Mouse (Mus musculus) MN1 (cell line): ENCODE data around the gene Elovl6.

Experiments
- DNase-seq: peaks from one replicate; pipeline ENCODE4 v3.0.0-alpha.2; 2016; ENCODE audit warnings: low spot score

The Elovl6 gene

DNA sequence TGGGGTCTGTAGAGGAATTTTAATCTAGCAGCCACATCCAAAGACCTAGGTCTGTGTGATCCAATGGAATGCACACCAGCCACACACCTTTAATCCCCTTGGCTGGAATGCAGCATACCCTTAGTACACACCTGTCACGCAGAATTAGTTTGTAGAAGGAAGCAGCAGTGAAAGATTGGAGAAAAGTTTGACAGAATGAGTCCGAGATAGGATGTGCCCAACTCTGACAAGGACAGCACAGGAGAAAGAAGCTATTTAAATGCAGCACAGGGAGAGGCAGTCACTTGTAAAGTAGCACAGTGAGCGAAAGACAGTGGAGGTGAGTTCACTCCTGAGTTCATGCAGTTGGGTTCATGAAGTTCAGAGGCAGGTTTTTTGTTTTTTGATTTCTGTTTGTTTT, 11.2 kb downstream of the Elovl6 start:
- no peak for DNase-seq

DNA sequence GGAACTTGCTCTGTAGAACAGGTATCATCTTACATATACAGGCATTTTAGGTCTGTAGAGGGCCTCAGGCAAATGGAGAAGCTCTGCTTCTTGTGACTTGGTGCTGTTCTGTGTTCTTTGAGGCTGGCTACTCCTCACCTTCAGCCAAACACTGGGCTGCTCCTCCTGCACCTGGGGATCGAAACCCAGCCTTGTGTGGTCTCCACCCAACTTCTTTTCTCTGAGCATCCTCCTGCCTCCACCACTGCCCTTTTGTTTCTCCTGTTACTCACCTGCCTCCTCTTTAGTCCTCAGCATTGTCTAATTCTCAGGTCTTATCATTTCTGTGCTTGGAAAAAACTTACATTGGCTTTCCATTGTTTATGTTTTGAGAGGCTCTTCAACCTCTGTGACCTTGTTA, 12.1 kb downstream of the Elovl6 start:
- DNase-seq: no peak

DNA sequence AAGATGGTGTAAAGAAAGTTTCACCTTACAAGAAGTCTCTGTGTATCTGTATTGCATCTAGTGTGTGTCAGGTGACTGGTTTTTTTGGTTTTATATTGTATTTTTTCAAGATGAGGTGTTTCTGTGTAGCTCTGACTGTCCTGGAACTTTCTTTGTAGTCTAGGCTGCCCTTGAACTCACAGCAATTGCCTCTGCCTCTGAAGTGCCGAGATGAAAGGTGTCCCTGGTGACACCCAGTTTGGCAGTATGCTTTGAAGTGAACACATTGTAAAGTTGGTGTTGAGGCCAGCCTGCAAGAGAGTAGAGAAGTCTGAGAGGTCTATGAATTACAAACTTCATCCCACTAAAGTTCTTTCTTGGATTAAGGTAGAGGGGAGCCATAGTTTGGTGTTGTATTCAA, 13.1 kb downstream of the Elovl6 start:
- DNase-seq: no peak

DNA sequence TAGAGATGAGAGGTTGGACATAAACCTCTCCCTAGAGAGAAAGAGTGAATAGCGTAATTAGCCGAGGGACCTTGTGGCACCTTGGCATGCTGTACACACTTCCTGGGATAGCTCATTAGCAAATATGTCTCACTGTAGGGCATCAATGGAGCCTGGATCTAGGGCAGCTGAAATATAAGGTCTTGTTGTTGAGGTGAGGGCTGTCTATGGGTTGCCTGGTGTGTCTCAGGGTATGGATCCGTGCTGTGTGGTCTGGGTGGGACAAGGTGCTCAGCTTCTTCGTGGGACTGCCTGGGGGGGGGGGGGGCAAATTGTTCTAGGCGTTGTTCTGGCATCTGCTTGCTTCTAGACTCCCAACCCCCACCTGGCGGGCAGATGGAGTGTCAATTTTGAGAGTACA, 13.6 kb downstream of the Elovl6 start:
- DNase-seq: peak; percentile 35

DNA sequence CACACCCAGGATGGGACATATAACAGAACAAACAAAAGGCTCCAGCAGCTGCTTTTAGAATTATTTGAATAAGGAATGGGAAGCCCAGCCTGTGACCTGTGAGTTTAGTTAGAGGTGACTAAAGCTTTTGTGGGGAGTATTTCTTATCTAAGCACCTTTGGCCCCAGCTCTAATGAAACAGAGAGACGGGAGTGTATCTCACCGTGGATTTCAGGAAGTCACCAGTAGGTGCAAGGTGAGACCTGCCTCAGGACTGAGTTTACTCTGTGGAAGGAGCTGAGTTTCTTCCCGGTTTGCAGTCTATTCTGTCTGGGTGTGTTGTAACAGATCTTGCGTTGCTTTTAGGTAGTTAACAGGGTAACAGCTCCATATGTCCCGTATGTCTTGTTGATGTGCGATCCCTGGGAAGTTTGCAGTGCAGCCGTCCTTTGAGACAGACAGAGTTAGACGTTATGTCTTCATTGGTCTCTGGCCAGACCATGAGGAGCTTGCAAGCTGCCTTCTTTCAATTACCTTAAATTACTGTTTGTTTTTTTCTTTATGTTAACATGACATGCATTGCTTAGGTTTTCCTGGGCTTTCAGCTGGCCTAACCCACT, 15.8 kb downstream of the Elovl6 start:
- no peak for DNase-seq

DNA sequence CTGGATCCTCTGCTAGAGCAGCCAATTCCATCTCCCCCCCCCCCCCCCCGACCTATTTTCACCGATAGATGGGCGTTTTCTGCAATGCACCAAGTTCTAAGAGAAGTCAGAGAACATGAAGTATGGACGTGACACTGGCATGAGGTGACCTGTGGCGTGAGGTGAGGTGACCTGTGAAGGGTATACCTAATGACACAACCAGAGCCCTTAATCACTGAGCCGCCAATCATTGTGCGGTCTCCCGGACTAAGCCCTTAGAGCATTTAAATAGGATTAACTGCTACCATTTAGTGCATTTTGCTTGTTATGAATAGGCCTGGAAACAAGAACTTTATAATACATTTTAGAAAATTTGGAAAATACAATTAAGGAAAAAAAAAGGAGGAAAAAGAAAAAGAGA, 16.6 kb downstream of the Elovl6 start:
- DNase-seq: no peak

DNA sequence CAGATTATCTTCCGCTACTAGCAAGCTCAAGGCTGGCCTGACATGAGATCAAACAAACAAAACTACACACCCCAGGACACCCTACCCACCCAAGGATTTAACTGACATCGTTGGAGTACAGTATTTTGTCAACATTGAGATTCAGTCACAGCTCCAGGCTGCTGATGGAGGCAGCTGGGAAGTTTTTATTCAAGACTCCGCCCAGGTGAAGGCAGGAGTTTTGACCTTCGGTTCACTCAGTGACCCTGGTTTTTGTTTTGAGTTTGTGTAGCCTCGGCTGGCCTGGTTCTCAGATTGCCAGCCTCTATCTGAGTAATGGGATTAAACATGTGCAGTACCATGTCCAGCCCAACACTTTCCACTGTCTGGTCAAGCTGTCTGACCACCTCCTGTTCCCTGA, 17.4 kb downstream of the Elovl6 start:
- DNase-seq: no peak

DNA sequence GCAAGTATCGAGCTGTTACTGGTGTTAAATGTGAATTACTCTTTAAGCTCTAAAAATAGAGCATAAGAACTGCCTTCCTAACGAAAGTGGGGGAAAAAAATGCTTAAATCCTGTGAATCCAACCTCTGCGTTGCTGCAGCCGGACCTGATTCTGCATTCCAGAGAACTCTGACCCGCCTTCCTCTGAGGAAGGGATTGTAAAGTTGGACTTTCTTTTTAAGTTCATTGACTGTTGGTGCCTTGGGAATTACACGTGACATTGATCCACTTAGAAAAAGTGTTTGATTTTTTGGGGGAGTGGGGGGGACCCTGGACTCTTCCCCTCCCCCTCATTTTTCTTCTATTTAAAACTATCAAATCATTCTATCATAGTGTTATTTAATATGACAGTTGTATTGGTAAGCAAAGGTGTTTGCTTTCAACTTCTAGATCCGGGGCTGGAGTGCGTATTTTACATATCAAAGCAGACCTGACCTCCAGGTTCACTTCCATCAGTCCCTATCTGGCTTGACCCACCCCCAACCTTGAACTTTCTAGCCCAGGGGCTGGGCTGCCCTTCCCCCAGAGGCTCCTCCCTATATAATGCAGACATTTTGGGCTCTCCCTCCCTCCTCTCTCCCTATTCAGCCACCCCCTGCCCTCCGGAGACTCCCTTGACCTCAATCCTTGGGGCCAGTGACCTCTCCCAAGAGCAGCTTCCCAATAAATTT, 19.6 kb downstream of the Elovl6 start:
- DNase-seq: no peak

DNA sequence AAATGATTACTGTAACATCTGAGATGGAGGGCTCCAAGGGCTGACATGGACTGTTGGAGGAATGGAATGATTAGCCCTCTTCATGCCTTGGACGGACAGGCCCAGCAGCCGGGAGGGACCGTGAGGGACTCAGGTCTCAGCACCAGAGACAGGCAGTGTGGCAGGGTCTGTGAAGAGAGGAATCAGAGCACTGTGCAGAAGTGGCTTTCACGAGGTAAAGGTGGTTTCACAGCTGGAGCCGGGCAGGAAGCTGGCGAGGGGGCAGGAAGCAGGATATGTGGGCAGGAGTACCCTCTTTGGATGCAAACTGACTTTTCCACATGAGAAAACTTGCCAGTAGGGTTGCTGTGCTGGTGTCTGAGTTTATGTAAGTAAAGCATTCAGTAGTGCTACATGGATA, 20.2 kb downstream of the Elovl6 start:
- no peak for DNase-seq

DNA sequence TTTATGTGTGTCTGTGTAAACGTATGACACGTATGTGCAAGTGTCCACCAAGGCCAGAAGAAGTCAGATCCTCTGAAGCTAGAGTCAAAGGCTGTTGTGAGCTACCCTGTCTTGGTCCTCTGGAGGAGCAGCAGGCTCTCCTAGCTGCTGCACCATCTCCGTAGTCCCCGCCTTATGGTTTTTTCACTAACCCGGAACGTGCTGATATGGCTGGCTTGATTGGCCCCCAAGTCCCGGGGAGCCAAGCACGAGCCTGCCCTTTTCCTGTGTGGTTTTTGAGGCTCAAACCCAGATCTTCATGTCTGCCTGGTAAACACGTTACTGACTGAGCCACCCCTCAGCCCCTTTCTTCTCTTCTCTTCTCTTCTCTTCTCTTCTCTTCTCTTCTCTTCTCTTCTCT, 21.0 kb downstream of the Elovl6 start:
- DNase-seq: no peak

DNA sequence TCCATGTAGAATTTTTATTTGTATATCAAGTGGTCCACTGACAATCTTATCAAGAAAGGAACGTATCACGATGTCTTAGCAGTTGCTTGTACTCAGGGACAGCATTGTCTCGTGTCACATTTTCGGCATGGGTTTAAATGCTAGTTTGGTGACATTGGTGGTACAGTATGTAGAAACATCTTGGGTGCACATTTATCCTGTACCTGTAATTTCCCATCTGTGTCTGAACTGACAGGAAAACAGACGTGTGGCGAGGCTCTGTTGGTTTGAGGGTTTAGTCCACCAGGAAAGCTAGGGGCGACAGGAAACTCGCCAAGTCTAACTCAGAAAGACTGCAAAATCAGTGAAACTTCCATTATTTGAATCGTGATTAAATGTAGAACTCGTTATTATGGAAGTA, 21.5 kb downstream of the Elovl6 start:
- no peak for DNase-seq

DNA sequence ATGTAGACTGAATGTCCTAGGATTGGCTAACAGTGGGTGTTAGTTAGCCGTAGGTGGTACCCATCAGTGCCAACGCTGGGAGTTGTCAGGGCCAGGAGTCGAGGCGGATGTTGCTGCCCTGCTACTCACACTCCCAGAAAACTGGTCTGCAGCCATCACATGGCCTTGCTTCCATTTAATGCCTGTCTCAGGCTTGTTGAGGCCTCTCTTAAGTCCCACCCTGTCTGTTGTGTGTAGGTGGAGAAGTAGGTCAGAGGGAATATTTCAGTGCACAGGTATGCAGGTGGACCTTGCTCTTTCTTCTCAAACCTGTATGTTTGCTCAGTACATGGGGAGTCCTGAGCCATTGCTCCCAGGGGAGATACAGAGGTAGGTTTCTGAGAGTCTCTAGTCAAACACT, 22.3 kb downstream of the Elovl6 start:
- DNase-seq: no peak

DNA sequence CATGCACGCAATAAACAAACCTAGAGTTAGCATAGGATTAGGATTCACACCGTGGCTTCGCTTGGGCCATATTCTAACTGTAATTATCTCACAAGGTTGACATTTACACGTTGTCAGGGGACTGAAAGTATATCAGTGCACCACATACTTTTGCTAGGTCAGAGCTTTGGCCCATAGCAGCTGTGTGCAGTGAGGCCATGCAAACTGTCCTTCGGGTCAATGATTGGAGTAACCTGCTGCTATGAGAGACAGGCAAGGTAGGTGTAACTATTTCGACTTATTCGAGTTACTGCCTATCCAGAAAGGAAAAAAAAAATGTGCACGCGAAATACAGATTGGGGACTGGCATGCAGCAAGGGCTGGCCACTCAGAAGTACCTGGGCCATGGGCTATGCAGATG, 24.9 kb downstream of the Elovl6 start:
- DNase-seq: no peak

DNA sequence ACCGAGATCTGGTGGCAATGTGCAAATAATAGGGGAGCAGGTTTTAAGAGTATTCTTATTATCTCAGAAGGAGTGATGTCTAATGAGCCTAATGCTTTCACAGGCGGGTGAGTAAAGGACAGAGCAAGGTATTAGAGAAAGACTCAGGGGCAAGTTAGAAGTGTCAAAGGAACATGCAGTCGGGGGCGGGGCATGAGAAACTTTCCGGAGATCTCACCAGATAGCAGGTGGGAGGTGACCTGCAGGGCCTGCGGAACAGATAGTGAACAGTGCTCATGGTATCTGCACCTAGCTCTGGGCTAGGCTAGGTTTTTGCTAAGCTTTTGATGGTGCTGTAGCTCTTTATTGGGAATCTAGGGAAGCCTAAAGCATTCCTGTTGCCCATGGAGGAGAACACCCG, 25.4 kb downstream of the Elovl6 start:
- no peak for DNase-seq

DNA sequence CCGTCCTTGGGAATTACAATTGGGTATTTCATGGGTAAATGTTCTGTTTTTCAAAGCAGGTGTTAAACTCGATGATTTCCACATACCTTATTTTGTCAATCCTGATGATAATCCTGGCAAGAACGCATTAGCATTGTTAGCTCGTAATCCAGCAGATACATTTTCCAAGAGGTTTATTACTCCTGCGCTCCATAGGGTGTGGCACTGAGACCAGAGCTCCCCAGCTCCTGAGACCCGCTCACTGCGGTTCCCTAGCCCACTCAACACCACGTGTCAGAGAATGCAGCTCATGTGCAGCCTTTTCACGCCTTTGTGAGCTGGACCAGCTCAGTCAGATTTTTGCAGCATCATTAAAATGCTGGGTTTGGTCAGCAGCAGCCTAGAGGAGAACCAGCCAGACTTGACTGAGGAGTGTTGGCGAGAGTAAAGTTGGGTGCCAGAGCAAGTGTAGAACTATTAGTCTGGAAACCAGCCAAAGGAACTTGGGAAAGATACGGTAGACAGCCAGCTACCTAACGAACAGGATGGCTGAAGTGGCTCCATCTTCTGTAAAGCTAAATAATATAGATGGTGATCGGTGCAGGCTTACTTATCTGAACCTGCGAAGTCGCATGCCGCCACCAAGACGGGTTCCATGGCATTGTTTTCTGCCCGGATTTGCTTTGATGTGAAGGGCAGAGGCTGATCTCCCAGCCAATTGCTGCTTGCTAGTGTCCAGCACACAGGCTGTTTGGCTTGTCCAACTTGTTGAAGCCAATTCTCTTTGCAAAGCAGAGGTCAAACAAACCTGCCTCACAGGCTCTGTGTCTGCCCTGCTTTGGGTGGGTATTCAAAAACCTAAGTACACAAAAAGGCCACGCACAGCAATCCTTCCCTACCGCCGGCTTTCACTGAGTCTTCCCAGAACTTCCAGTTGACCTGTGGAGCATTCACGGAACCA, 26.1 kb downstream of the Elovl6 start:
- no peak for DNase-seq

DNA sequence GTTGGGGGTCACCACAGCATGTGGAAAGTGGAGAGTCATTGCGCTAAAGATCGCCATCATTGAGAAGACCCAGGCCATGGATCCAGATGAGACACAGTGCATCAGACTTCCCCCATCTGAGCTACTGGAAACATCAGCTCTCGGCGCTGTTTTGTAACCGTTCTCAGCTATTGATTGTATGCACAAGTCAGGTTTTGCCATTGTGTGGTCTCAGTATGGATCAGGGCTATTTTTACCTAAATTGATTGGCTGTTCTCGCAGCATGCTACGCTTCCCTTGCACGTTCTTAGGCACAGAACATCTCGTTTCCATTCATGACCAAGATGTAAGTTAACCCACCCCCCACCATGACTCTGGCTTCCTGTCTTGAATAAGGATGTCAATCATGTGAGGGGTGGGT, 27.9 kb downstream of the Elovl6 start:
- no peak for DNase-seq

DNA sequence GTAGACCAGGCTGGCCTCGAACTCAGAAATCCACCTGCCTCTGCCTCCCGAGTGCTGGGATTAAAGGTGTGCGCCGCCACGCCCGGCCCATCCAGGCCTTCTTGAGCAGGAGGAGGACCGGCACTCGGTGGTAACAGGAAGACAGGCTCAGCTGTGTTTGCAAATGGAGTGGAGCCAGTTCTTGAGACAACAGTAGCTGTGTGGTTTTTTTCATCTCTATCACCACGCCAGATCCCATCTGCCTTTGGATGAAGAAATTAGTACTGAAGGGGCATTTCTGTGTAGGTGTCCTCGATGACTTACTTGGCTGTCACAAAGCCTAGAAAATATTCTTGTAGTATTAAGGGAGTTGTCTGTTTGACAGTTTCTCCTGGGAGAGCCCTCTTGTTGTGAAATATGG, 28.9 kb downstream of the Elovl6 start:
- no peak for DNase-seq

DNA sequence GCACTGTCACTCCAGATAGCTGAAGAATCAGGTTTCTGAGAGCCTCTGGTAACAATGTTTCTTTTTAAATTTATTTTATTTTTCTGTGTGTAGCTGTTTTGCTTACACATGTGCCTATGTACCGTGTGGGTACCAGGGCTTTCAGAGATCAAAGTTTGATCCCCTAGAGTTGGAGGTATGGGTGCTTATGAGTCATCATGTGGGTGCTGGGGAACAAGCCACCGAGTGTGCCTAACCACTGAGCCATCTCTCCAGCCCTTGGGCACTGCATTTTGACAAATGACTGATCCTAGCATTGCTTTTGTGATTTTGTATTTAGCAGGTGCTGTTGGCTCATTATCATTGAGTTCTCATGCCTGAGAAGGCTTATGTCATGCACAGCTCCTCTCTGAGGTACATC, 29.7 kb downstream of the Elovl6 start:
- DNase-seq: no peak

DNA sequence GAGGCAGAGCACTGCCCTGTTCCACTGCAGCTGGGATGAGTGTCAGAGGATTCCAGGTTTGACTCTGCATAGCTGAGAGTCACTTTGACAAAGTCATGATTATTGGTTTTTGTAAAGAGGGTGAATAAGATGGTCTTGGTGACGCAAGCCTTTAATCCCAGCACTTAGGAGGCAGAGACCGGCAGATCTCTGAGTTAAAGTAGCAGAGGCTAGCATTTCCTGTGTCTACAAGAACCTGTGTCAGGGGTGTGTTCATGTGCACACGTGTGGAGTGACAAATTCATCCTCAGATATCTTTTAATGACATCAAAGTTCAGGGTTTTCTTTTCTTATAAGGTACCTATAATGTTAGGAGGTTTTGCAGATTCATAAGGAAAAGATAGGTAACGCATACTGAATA, 30.3 kb downstream of the Elovl6 start:
- DNase-seq: no peak

DNA sequence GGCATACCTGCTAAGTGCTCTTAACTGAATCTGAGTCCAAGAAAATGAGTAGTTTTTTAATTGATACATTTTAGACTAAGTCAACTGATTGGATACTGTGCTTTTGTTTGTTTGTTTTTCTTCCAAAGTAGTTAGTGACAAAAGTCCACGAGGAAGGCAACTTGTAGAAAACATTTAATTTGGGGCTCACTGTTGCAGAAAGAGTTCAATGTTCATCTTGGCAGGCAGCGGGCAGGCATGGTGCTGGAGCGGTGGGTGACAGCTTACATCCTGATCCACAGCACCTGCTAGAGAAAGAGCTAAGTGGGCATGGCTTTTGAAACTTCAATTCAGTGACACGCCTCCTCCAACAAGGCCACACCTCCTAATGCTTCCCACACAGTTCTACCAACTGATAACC, 31.7 kb downstream of the Elovl6 start:
- DNase-seq: no peak

DNA sequence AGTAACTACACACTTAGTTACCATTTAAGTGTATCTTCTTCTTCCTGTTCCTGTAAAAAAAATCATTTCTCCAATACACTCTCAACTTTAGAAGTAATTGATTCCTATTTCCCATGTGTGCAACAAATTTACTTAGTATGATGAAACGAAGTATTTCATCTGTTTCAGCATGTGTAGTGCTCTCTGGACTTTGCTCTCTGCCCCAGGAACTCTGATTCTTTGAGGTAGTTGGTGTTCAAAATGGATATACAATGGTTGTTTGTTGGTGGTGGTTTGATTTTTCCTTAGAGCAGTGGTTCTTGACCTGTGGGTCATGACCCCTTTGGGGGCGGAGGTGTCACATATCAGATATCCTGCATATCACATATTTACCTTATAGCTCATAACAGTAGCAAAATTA, 32.7 kb downstream of the Elovl6 start:
- no peak for DNase-seq

DNA sequence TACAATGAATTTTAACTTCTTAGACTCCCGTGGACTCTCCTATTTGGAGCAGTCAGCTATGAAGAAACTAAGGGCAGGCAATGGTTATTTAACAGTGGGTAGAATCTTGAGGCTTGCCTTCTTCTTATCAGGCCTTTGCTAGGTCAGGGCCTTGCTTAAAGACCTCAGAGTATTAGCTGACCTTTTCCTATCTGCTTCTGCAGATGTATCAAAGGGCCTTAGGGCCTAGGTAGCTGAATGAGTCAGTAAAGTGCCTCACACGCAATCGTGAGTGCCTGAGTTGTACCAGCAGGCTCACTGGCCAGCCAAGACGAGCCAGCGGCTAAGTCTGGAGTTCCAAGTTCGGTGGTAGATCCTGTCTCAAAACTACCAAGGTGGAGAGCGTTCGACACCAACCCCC, 33.3 kb downstream of the Elovl6 start:
- DNase-seq: no peak

DNA sequence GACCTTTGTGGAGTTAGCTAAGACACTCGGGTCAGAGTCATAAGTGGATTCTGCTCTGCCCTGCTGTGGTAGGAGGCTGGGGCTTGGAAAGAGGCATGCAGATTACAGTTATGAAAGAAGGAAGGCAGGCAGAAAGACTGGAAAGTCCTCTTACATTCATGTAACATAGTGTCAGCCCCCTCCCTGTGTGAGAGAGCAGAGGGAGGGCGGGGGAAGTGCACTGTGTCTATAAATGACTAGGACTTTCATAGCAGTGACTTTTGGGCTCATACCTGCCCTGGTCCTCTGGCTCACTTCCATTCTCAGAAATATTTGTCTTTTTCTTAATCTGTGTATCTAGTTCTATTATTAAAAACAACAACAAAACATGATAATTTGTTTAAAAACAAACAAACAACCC, 33.9 kb downstream of the Elovl6 start:
- DNase-seq: no peak
